Mouse (Mus musculus) mouse trophoblast stem cell (cell line): ENCODE data around the gene Noct.
"Not testable (repeated sequence)": the region's sequence is repeated elsewhere in the genome, so short reads cannot be mapped to it uniquely, and the experiment has no call there.

ENCODE experiments used
- in situ Hi-C, 2 experiments: fragments of 300-500 bp; cut with MseI, MboI; formaldehyde crosslinking; loops; 2 replicates in 1 of 2; 3 replicates in 1 of 2; pipeline ENCODE4 v1.15.1; 2025

The Noct gene

GRCm38 (mm10) chr3:51224363-51225225 is at the start of gene Noct:
TSS of gene Noct (plus strand) at chr3:51224447.
- in situ Hi-C loops: no loop called here

- in situ Hi-C loops: no loop called here
Measured at GRCm38 (mm10) chr3:51178158-51178557, 46.1 kb upstream of the Noct start.

GRCm38 (mm10) chr3:51179460-51180146 is 44.6 kb upstream of the Noct start:
- in situ Hi-C loops: no loop called here

GRCm38 (mm10) chr3:51180341-51180940 is 43.8 kb upstream of the Noct start:
- in situ Hi-C loops: no loop called here

- in situ Hi-C loops: no loop called here
Measured at GRCm38 (mm10) chr3:51182455-51182854, 41.8 kb upstream of the Noct start.

- in situ Hi-C loops: not testable (repeated sequence)
Measured at GRCm38 (mm10) chr3:51183508-51183907, 40.7 kb upstream of the Noct start.

GRCm38 (mm10) chr3:51183967-51184366 is 40.3 kb upstream of the Noct start:
- in situ Hi-C loops: not testable (repeated sequence)

- in situ Hi-C loops: no loop called here
Measured at GRCm38 (mm10) chr3:51184715-51185114, 39.5 kb upstream of the Noct start.

GRCm38 (mm10) chr3:51185406-51185805 is 38.8 kb upstream of the Noct start:
- in situ Hi-C loops: no loop called here

GRCm38 (mm10) chr3:51194075-51194474 is 30.2 kb upstream of the Noct start:
- in situ Hi-C loops: no loop called here

- in situ Hi-C loops: no loop called here
Measured at GRCm38 (mm10) chr3:51195321-51195720, 28.9 kb upstream of the Noct start.

- in situ Hi-C loops: no loop called here
Measured at GRCm38 (mm10) chr3:51195736-51196135, 28.5 kb upstream of the Noct start.

- in situ Hi-C loops: no loop called here
Measured at GRCm38 (mm10) chr3:51196724-51197111, 27.5 kb upstream of the Noct start.

GRCm38 (mm10) chr3:51197112-51197731 is 27.0 kb upstream of the Noct start:
- in situ Hi-C loops: no loop called here

GRCm38 (mm10) chr3:51198291-51198690 is 26.0 kb upstream of the Noct start:
- in situ Hi-C loops: no loop called here

- in situ Hi-C loops: no loop called here
Measured at GRCm38 (mm10) chr3:51199130-51199529, 25.1 kb upstream of the Noct start.

GRCm38 (mm10) chr3:51200311-51200710 is 23.9 kb upstream of the Noct start:
- in situ Hi-C loops: no loop called here

GRCm38 (mm10) chr3:51200894-51201293 is 23.4 kb upstream of the Noct start:
- in situ Hi-C loops: no loop called here

GRCm38 (mm10) chr3:51201986-51202385 is 22.3 kb upstream of the Noct start:
- in situ Hi-C loops: no loop called here

- in situ Hi-C loops: no loop called here
Measured at GRCm38 (mm10) chr3:51202491-51202987, 21.7 kb upstream of the Noct start.

GRCm38 (mm10) chr3:51203906-51204305 is 20.3 kb upstream of the Noct start:
- in situ Hi-C loops: no loop called here

- in situ Hi-C loops: no loop called here
Measured at GRCm38 (mm10) chr3:51204441-51204840, 19.8 kb upstream of the Noct start.
